Mouse (Mus musculus): ENCODE results near the gene 4930452B06Rik.

Gene 4930452B06Rik

GRCm38 (mm10) chr14:8395690-8396287 lies 270.3 kb downstream of the 4930452B06Rik start:
- no peaks in the 10 kb centered on the region for H3K9me3 ChIP-seq (ENCODE audit: low read length)
- 0 out of 2 replicates have a peak, but pooled peaks cover 4% of the 10 kb centered on the region for H3K27me3 ChIP-seq (ENCODE audit: insufficient read depth, low read length)
- no peak for TF ChIP-seq POU5F1 (IDR thresholded peaks at IDR 0.05; ENCODE audit: borderline replicate concordance, low read length)
- no peak for TF ChIP-seq CTCF (conservative IDR thresholded peaks at IDR 0.05; ENCODE audit: low read length)
- no peak for TF ChIP-seq NANOG (IDR thresholded peaks at IDR 0.05; ENCODE audit: borderline replicate concordance, low read length)
- peaks cover 5% of the 10 kb centered on the region for H3K4me1 ChIP-seq (replicated peaks; ENCODE audit: low read depth, low read length)
- H3K4me3 ChIP-seq (replicated peaks; ENCODE audit: low read length): no peak overlapping the region
- no peaks in the 10 kb centered on the region for H3K36me3 ChIP-seq (ENCODE audit: insufficient read depth, low read length)

GRCm38 (mm10) chr14:8392181-8392825 lies 273.7 kb downstream of the 4930452B06Rik start:
- Histone ChIP-seq H3K36me3 (ENCODE audit: insufficient read depth, low read length) (no peaks in the 10 kb centered on the region), H3K4me3 (replicated peaks; ENCODE audit: low read length) (no peak overlapping the region), H3K4me1 (replicated peaks; ENCODE audit: low read depth, low read length) (peaks cover 5% of the 10 kb centered on the region)

More at GRCm38 (mm10) chr14:8392181-8392825, 273.7 kb downstream of the 4930452B06Rik start:
- Histone ChIP-seq H3K27me3 (ENCODE audit: insufficient read depth, low read length) (0 out of 2 replicates have a peak, but pooled peaks cover 4% of the 10 kb centered on the region), H3K9me3 (ENCODE audit: low read length) (no peaks in the 10 kb centered on the region)
- TF ChIP-seq CTCF (conservative IDR thresholded peaks at IDR 0.05; ENCODE audit: low read length) (no peak), POU5F1 (IDR thresholded peaks at IDR 0.05; ENCODE audit: borderline replicate concordance, low read length) (no peak), NANOG (IDR thresholded peaks at IDR 0.05; ENCODE audit: borderline replicate concordance, low read length) (no peak)

Data from E14TG2a.4 (cell line).